Mouse (Mus musculus) limb, embryonic 14.5 days (tissue): Measurements from ENCODE around the gene Endod1. TPM values are rescaled to one million over a fixed set of nuclear protein-coding genes. Genes with fewer than 3 reads are reported as not detected.

ENCODE experiments used
- ATAC-seq: fragments of 200-750 bp; cut with Nextera tagmentation; 2 replicates; pipeline ENCODE4 v1.8.0; 2017; ENCODE audit warnings: low read depth, moderate number of reproducible peaks, moderate TSS enrichment; ENCODE audit not compliant: low FRiP score
- DNase-seq: peaks from one replicate; pipeline ENCODE4 v3.0.0-alpha.2; 2015; ENCODE audit warnings: low spot score
- H3K27ac ChIP-seq: fragments of 300-500 bp; sonication (generic); replicated peaks from 2 replicates; pipeline ENCODE4 v1.5.1; 2014; ENCODE audit warnings: low read depth, mild to moderate bottlenecking, low read length, moderate library complexity, mixed read lengths
- H3K27me3 ChIP-seq: fragments of 300-500 bp; sonication (generic); 2 replicates; pipeline ENCODE4 v1.6.1; 2014; ENCODE audit warnings: low read length, mixed read lengths; ENCODE audit not compliant: control insufficient read depth, insufficient read depth
- H3K36me3 ChIP-seq: fragments of 300-500 bp; sonication (generic); 2 replicates; pipeline ENCODE4 v1.6.1; 2014; ENCODE audit warnings: mild to moderate bottlenecking, low read length, moderate library complexity, mixed read lengths; ENCODE audit not compliant: control insufficient read depth, insufficient read depth
- H3K4me1 ChIP-seq: fragments of 300-500 bp; sonication (generic); 2 replicates; pipeline ENCODE4 v1.6.1; 2014; ENCODE audit warnings: antibody characterized with exemption, low read length, mixed read lengths; ENCODE audit not compliant: control insufficient read depth, insufficient read depth
- H3K4me2 ChIP-seq: fragments of 300-500 bp; sonication (generic); replicated peaks from 2 replicates; pipeline ENCODE4 v1.6.1; 2014; ENCODE audit warnings: low read depth, mild to moderate bottlenecking, low read length, moderate library complexity; ENCODE audit not compliant: severe bottlenecking
- H3K4me3 ChIP-seq: fragments of 300-500 bp; sonication (generic); replicated peaks from 2 replicates; pipeline ENCODE4 v1.5.1; 2014; ENCODE audit warnings: low read length
- H3K9ac ChIP-seq: fragments of 300-500 bp; sonication (generic); 2 replicates; pipeline ENCODE4 v1.6.1; 2014; ENCODE audit warnings: mild to moderate bottlenecking, low read depth, low read length, moderate library complexity; ENCODE audit not compliant: severe bottlenecking
- H3K9me3 ChIP-seq: fragments of 300-500 bp; sonication (generic); 2 replicates; pipeline ENCODE4 v1.6.1; 2016; ENCODE audit warnings: low read length; ENCODE audit not compliant: control insufficient read depth
- POLR2A ChIP-seq: fragments of 200-500 bp; IDR thresholded peaks from 2 replicates; pipeline ENCODE4 v1.8.0; 2012; ENCODE audit warnings: inconsistent platforms, mild to moderate bottlenecking, moderate library complexity, borderline replicate concordance; ENCODE audit not compliant: insufficient read depth, insufficient read length; ENCODE audit errors: extremely low read depth
- WGBS: fragments of 180-500 bp; shearing (Covaris S2); extraction: QIAGEN DNeasy Blood & Tissue Kit; methylation state at CpG from one replicate; pipeline ENCODE4 v1.1.7; 2014; 5-methylcytosine and 5-hydroxymethylcytosine counted together
- polyA plus RNA-seq, 2 experiments: library from polyadenylated mRNA; depleted of rRNA in 1 of 2; stranded (reverse) in 1 of 2; unstranded in 1 of 2; fragments of >200 nt; fragmentation: Nextera tagmentation in 1 of 2; extraction: Ambion mirVana in 1 of 2; gene quantifications; 2 replicates each; pipeline versions ENCODE4 v1.2.1 to v1.2.3; 2012 to 2014

Gene Endod1
- polyA plus RNA-seq, 2 experiments: 9.0 to 17.1 TPM

GRCm38 (mm10) chr9:14313968-14314367 is 67.3 kb downstream of the Endod1 start:
- Histone ChIP-seq H3K4me1 (no peaks in the 10 kb centered on the region), H3K27me3 (no peaks in the 10 kb centered on the region), H3K4me2 (no peak overlapping the region), H3K4me3 (no peak overlapping the region), H3K9ac (no peak overlapping the region), H3K27ac (no peak overlapping the region), H3K36me3 (peaks cover 76% of the 10 kb centered on the region), H3K9me3 (no peaks in the 10 kb centered on the region)
- TF ChIP-seq POLR2A: no peak
- ATAC-seq: no peak
- DNase-seq: no peak
- 91% methylated on average over 3 of the region's 3 CpGs for WGBS

- no peak overlapping the region for H3K9ac ChIP-seq
- peaks cover 45% of the 10 kb centered on the region for H3K36me3 ChIP-seq
- H3K4me3 ChIP-seq: no peak overlapping the region
- TF ChIP-seq POLR2A: no peak
- DNase-seq: no peak
- H3K27me3 ChIP-seq: no peaks in the 10 kb centered on the region
- no peak overlapping the region for H3K27ac ChIP-seq
- ATAC-seq: no peak
- no peak overlapping the region for H3K4me2 ChIP-seq
- no peaks in the 10 kb centered on the region for H3K4me1 ChIP-seq
- H3K9me3 ChIP-seq: no peaks in the 10 kb centered on the region
- 86% methylated on average over 3 of the region's 3 CpGs for WGBS
Observed at GRCm38 (mm10) chr9:14307341-14307740, 74.0 kb downstream of the Endod1 start.

- Histone ChIP-seq H3K27ac (no peak overlapping the region), H3K9ac (no peak overlapping the region), H3K4me3 (no peak overlapping the region), H3K27me3 (no peaks in the 10 kb centered on the region), H3K4me2 (no peak overlapping the region), H3K9me3 (no peaks in the 10 kb centered on the region), H3K4me1 (peaks cover 8% of the 10 kb centered on the region), H3K36me3 (peaks cover 25% of the 10 kb centered on the region)
- 78% methylated on average over 9 of the region's 9 CpGs for WGBS
- no peak for ATAC-seq
- no peak for TF ChIP-seq POLR2A
- no peak for DNase-seq
Observed at GRCm38 (mm10) chr9:14304262-14304968, 76.9 kb downstream of the Endod1 start.

Other genes with a start within 250 kb of the Endod1 start
- gene Sesn3, start 106.4 kb downstream of the Endod1 start, polyA plus RNA-seq (2012; rRNA removed): 25.3 and 28.1 TPM in 2 replicates
- 21.1 and 31.5 TPM in 2 replicates for gene Sesn3, start 106.4 kb downstream of the Endod1 start, polyA plus RNA-seq (2014; fragmentation: Nextera tagmentation; extraction: Ambion mirVana)
- 0.20 and 0.35 TPM in 2 replicates for gene Kdm4d, start 119.0 kb upstream of the Endod1 start, polyA plus RNA-seq (2012; rRNA removed)
- 0.21 and 0.63 TPM in 2 replicates for gene Kdm4d, start 119.0 kb upstream of the Endod1 start, polyA plus RNA-seq (2014; fragmentation: Nextera tagmentation; extraction: Ambion mirVana)
- gene Cwc15, start 119.1 kb upstream of the Endod1 start, polyA plus RNA-seq (2012; rRNA removed): 41.8 and 94.6 TPM in 2 replicates
- gene Cwc15, start 119.1 kb upstream of the Endod1 start, polyA plus RNA-seq (2014; fragmentation: Nextera tagmentation; extraction: Ambion mirVana): 138 and 146 TPM in 2 replicates